Mouse (Mus musculus): Measurements from ENCODE around the gene Rasal2. TPM values are rescaled to one million over a fixed set of nuclear protein-coding genes. Genes with fewer than 3 reads are reported as not detected.

Gene Rasal2
- total RNA-seq, 4 experiments from 2014 or later: 4.0 to 6.1 (median 5.1) TPM

DNA sequence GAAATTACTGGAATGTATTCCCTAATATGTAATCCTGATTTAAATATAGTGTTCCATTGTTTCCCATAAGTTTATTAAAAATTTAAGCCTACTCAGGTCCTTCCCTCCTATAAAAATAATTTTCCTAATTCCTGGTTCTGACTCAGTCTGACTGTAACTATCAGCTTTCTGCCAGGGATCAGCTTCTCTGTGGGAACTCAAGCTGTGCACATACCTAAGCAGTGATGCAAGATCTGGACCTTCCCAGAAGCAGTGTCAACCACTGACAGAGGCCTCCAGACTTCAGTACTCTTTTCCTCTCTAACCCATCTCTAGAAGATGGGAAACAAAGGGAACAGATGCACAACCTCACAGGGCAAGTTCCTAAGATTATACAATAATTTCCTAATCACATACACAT is 68.9 kb downstream of the Rasal2 start:
- DNase-seq (ENCODE audit: low spot score in 2 of 2): no peak

DNA sequence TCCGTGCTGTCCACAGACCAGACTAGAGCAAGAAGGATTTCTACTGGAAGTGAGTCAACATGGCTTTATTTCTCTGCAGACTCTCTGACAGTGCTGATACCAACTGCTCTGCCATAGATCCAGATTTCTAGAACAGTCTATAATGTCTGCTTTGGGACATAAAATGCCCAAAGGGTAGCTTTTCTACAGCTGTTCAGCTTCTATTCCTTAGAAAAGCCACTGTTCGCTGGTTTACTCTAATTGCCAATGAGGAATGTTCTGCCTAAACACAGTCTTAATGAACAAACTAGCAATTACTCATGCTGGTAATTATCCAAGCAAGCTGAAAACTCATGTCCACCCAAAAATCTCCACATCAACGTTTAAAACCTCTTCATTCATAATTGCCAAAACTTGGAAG is 77.6 kb downstream of the Rasal2 start:
- no peak for DNase-seq (ENCODE audit: low spot score in 2 of 2)

DNA sequence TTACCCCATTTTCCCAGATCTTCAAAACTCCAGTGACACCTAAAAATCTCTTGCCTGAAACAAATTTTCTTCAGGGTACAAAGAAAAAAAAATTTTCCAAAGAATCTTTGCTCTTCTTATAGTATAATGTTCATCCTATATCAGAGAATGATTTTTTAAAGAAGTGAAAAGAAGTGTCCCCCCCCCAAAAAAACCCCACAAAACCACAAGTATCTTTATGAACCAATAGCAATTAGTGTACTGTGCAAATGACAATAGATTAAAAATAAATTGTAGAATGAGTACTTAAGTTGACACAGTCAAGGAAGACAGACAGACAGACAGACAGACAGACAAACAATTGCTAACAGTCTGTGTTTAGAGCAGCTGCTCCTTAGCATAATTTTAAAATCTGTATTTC is 84.3 kb downstream of the Rasal2 start:
- no peak for DNase-seq (ENCODE audit: low spot score in 2 of 2)

DNA sequence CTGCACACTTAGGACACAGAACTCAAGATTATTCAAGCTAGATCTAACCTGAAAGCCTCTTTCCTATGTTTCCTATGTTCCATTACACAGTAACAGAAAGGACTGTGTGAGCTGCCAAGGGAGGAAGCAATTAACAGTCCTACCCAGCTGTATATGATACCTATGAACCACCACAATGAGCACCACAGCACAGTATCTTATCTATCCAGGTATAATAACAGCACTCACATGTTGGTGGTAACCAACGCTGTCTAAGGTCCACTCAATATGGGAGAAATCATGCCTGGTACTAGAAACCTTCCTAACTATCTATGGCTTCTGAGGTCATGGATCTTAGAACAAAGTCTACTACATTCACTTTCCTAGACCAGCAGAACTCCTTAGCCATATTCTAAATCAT is 89.3 kb downstream of the Rasal2 start:
- DNase-seq (ENCODE audit: low spot score in 2 of 2): no peak

DNA sequence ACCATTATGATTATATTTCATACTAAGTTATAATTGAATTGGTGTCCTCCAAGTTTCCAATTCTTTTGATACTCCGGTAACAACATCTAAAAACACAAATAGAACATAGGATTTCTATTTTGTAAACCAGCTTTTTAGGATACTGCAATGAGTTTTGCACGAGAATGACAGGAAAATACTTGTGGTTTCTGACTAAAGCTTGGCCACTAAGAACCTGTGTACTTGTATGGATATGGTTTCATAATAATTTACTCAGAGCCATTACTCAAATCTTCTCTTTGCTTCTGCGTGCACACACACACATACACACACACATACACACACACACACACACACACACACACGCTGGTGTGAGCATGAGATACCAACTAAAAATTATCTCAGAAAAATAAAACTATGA is 93.5 kb downstream of the Rasal2 start:
- no peak for DNase-seq (ENCODE audit: low spot score in 2 of 2)

DNA sequence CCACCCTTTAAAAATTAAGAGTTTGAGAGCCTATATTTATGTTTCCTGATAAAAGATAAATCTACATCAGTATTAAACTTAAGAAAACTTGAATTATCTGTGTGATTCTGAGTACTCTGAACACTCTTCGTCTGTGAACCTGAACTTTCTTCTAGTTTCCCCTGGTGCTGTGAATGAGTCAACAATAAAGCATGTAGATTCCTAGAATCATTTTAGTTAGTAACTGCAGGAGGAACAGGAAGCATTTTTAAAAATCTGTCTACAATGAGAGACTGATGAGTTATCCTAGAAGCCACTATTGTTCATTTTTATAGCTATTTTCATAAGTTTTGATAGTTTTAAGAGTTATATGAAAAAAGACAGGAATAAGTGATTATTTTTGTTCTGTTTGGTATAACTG is 111.1 kb downstream of the Rasal2 start:
- no peak for DNase-seq (ENCODE audit: low spot score in 2 of 2)

DNA sequence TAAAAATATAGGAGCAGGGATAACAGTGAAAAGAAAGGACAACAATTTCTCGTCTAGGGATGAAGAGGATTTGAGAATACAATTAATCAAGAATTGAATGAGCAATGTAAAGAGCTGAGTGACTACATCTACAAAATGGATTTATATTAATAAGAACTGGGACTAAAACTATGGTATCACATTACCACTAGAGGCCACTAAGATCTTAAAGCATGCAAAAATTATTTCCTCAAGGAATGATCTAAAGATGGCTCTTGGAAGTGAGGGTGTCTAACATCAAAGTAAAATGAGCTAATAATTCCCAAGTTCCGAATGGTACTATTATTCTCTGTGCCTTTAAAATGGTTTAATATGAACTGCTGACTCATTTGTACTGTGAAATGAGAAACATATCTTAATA is 112.8 kb downstream of the Rasal2 start:
- no peak for DNase-seq (ENCODE audit: low spot score in 2 of 2)

DNA sequence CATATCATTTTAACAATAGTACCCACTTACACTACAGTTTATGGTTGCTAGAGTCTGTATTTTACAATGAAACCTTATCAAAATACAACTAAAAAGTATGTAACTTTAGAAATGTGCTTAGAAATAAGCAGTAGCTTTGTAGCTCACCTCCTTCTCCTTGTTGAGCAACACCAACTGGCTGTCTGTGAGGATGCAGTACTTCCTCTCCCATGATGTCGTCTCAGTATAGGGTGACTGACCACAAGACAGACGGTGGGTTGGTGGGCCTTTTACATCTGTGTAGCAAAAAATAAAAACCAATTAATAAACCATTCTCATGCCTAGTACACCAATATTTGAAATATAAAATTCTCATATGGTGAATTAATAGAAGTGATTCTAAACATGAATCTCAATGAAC is 113.4 kb downstream of the Rasal2 start:
- DNase-seq (ENCODE audit: low spot score in 2 of 2): no peak

DNA sequence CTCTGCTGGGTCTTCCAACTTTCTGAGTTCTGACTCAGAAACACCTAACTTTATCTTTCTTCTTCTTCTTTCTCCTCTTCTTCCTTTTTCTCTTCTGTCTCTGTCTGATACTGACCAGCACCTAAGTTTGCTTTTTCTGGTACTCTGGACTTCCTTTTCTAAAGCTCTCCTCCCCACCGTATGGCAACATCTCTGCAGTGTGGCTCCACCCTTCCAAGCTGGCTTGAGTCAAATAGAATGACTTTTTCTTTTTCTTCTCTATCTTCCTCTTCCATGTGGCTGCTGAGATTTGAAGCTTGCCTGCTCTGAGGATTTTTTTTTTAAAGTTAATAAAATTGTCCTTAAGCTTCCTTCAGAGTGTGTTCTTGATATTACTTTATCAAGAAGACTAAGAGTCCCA is 115.3 kb downstream of the Rasal2 start:
- DNase-seq (ENCODE audit: low spot score in 2 of 2): no peak

DNA sequence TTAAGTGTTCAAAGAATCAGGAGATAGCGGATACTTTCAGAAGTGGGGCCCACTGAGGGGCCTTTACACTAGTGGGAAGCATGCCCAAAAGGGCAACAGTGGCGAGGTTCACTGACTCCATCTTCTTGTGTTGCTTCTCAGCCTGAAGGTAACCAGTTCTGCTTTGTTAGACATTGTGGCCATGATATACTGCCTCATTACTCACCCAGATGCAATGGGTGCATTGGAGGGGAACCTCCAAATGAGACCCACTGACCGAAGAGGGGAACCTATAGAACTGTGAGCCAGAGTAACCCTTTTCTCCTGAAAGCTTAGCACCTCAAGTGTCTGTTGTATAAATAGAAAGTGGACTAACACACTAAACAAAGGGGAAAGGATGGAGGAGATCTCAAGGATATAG is 116.5 kb downstream of the Rasal2 start:
- DNase-seq (ENCODE audit: low spot score in 2 of 2): no peak

DNA sequence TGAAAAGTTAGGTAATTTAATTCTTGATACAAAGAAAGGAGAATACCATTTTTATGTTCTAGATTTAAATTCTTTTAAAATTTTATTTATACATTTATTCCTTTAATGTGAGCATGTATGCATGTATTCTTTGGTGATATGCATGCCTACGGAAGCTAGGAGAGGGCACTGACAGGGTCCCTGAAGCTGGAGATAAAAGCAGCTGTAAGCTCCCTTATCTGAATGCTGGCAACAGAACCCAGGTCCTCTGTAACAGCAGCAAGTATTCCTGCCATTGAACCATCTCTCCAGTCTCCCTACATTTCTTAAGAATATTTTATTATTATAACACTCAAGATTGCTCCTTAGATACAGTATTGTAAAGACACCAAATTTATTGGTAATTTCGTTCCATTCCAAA is 122.2 kb downstream of the Rasal2 start:
- DNase-seq (ENCODE audit: low spot score in 2 of 2): no peak

DNA sequence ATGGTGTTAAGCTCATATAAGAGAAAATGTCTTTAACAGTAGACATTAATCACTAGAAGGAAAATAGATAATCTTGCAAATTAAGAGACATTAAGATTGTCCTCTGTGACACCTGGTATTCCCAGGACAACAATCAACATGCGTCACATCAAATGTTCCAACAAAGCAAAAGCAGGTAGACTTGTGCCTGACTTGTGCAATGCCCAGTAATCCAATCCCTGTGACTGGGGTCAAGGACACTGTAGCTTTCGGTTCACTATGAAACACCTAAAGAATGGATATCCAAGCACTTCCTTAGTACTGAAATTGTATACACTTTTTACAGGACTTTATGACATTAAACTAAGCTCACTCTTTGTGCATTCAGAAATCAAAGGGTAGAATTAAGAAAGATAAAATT is 123.1 kb downstream of the Rasal2 start:
- DNase-seq (ENCODE audit: low spot score in 2 of 2): no peak

DNA sequence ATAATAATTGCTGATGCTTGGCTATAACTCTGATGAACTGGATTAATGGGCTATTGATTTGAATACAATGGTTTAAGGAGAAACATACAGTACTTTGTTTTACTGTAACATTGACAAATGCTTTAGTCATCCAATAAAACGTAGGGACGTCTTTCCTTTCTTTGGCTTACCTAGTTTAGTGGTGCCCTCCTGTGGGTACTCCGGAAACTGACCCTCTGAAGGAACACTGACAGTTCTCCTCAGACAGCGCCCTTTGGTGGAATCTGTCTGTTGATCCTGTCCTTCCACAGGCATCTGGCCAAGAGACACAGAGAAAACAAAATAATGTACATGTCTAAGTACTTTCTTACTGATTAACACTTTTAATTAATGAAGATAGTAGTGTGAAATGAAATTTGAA is 125.8 kb downstream of the Rasal2 start:
- DNase-seq (ENCODE audit: low spot score in 2 of 2): no peak

DNA sequence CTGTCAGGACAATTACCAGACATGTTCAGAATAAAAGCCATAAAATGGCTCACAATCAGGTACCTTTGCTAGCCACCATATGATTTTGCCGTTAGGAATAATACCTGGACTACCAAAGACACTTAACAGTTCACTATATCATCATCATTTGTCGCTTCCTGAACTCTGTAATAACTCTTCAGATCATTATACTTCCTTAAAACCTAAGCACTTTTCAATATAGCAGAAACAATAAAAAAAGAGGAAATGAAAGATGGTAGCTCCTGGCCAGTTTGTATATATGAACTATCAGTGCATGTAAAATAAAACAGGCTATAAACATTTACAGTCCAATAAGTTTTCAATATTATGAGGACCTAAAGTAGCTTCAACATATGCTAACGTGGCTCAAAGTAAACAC is 127.0 kb downstream of the Rasal2 start:
- no peak for DNase-seq (ENCODE audit: low spot score in 2 of 2)

DNA sequence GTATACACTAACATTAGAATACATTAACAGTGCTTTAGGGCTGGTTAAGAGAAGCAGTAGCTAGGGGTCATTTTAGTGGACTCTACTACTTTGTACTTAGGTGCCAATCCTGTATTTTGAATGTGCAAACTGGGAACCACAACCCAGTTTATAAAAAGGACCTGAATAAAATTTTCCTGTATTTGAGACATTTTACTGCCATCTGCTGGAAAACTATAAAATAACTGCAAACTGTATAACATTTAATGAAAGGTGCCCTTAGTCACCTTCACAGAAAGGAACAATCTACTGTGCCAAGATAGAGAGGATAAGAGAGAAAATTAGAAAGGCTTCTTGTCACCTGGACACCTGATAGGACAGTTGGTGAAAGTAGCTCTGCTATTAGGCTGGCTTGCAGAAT is 131.6 kb downstream of the Rasal2 start:
- DNase-seq (ENCODE audit: low spot score in 2 of 2): no peak

DNA sequence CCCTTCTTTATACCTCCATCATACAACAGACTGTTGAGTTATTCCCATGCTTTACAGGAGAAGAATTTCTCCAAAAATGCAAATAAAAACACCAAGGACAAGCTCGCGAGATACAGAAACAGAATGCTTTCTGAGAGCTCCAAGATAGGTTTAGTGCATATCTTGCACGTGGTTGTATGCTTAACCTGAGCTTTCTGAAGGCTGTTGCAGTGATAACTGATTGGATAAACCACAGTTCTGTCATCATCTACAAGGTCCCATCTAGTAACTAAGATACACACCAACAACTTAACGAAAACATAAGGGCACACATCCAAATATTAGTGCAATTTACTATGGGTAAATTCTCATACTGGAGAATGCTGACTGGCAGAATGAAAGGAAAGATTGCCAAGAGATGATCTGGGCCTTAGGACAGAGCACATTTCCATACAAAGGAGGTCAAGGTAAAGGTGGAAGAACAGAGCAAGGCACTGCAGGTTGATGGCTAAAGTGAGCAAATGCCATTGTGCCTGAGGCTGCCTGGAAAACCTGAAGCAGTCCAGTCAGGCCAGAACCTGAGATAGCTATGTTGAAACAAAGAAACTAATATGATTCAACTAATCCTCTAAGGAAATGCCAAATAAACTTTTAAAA is 136.6 kb downstream of the Rasal2 start:
- no peak for DNase-seq (ENCODE audit: low spot score in 2 of 2)

DNA sequence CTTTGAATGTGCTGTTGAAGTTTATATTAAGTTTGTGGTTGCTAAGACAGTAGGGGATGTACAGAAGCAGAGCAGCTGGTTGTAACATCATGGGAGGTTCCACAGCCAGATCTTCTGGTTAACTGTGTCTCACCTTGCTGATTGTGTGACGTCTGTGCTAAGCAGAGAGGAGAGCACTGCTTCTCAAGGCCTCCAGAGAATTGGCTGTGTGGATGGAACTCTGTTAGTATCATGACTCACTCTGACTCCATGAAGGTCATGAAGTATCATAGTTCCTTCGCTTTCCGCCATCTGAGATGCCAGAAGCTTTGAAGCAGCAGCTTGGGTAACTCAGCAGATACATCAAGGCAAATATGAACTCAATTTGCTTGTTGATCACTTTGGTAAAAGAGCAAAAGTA is 144.5 kb downstream of the Rasal2 start:
- no peak for DNase-seq (ENCODE audit: low spot score in 2 of 2)

DNA sequence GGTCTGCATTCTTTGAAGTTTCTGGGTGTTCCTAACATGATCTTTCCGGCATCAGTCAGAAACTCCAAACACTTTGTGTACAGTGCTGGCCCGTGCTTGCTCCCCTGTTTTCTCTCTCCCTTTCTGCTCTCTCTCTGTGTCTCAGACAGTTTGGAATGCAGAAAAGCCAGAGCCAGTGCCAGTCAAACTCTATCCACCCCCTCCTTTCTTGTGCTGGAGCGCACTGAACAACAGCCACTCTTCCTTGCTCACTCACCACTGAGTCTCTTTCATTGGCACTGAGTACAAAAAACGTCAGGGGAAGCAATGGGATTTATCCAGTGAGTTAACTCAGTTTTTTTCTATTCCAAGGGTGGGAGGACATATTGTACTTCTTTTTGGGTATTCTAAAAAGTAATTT is 155.8 kb downstream of the Rasal2 start:
- no peak for DNase-seq (ENCODE audit: low spot score in 2 of 2)

DNA sequence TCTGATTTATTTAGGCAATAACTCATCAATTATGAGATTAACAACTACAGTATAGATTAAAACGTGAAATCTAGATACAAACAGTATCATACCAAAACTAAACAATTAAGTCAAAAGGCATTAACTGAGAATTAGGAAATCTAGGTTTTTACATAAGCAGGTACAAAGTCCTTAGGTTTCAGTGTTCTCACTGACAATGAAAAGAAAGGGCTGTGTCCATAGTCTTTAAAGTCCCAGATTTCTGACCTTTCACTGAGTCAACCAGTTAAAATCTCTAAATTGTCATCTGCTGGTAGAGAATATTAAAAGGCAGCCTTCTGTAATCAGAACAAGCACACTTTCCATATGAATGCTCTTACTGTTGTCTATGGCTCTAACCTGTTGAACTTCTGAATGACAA is 156.6 kb downstream of the Rasal2 start:
- no peak for DNase-seq (ENCODE audit: low spot score in 2 of 2)

DNA sequence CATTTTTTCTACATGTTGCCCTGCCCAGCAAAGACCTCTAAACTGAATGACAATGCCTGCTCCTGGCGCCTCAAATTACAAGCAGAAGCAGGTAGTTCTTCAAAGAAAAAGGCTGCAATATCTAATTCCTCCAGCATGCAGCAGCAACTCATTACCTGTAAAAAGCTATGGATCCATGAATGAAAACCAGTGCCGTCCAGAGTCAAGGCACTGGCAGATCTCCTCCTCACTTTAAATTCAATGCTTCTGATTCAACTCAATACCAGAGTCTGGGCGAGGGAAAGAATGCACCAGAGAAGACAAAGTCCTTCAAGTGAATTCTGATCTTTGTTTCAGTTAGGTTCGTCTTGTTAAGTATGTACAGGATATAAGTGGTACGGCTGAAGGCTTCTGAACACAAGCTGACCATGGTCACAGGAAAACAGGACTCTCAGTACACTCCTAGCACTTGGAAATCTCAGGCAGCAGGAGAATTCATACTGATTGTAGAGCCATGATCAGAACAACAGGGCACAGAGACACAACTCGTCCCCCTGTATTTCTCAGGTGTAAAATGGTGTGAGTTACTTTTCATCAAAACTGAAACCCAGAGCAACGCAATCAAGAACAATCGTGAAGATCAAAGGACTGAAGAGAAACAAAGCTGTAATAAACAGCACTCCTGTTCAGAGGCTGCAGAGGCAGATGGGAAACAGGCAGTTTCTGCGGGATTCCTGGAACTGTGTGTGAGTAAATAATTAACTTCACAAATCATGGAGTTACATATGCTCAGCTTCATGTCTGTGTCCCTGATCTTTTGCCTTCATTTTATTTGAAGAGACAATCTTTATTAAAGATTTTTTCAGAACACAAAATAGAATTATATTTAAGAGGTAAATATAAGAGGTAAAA is 158.6 kb downstream of the Rasal2 start:
- no peak for DNase-seq (ENCODE audit: low spot score in 2 of 2)

DNA sequence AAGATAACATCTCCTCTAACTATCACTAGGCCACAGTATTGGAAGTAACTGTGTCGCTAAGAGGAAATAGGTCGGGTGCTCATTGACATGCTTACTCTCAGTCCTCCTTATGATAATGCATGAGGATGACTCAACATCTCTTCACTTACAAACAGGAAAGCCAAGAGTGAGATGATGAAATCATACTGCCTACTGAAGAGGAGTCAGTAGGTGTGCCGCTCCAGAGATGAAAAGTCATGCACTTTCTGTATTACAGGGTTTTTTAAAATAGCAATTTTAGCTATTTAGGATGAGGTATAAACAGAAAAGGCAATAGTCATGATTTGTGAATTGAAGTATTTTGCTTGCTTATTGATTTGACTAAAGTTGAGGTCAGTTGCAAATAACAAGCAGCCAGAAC is 164.3 kb downstream of the Rasal2 start:
- DNase-seq (ENCODE audit: low spot score in 2 of 2): no peak

DNA sequence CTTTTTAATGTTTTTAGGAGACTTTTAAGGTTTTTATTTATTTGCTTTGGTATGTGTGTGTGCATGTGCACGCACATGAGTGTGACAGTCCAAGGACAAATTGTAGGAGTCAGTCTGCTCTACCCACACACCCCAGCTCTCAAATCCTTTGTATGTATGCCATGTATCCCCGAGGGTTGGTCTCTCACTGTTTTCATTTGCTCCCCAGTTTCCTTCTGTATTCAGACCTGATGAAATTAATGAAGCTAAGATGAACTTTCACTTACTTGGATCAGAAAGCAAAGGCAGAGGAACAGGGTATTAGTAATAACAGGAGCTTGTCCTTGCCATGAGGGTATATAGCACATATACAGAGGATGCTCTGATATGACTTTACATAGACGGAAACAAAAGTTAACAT is 165.1 kb downstream of the Rasal2 start:
- DNase-seq (ENCODE audit: low spot score in 2 of 2): no peak

DNA sequence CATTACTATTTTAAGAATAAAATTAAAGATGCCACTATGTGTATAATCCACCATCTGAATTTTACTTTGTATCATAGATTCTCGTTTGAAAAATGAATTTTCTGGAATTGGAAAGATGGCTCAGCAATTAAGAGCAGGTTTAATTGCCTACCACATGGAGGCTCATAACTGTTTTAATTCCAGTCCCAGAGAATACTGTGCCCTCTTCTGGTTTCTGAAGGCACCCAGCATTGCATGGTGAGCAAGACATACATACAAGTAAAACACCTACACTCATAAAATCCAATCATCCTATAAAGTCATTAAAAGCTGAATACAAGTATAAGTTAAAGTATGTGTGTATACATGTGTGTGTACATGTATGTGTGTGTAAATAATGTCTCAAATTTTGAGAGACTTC is 165.6 kb downstream of the Rasal2 start:
- no peak for DNase-seq (ENCODE audit: low spot score in 2 of 2)

All from gastrocnemius, adult 8-10 months (tissue).